Mouse (Mus musculus) hindbrain, embryonic 16.5 days (tissue): ENCODE measurements around the gene Gm21915. TPM values are rescaled to one million over a fixed set of nuclear protein-coding genes. Genes with fewer than 3 reads are reported as not detected.
A peak's percentile ranks its signal among the peaks of the same experiment; 100 is the strongest.

ENCODE experiments used
- ATAC-seq: fragments of 200-750 bp; cut with Nextera tagmentation; 2 replicates; pipeline ENCODE4 v1.8.0; 2017; ENCODE audit warnings: moderate TSS enrichment, moderate library complexity
- H3K27ac ChIP-seq: fragments of 300-500 bp; sonication (generic); 2 replicates; pipeline ENCODE4 v1.5.1; 2014; ENCODE audit warnings: low read depth, mild to moderate bottlenecking, control low read depth, low read length, moderate library complexity
- H3K27me3 ChIP-seq: fragments of 300-500 bp; sonication (generic); replicated peaks from 2 replicates; pipeline ENCODE4 v1.6.1; 2014; ENCODE audit warnings: low read length; ENCODE audit not compliant: control insufficient read depth, insufficient read depth
- H3K36me3 ChIP-seq: fragments of 300-500 bp; sonication (generic); 2 replicates; pipeline ENCODE4 v1.6.1; 2014; ENCODE audit warnings: mild to moderate bottlenecking, low read length, moderate library complexity, mixed read lengths; ENCODE audit not compliant: control insufficient read depth, insufficient read depth
- H3K4me1 ChIP-seq: fragments of 300-500 bp; sonication (generic); 2 replicates; pipeline ENCODE4 v1.6.1; 2014; ENCODE audit warnings: low read depth, low read length; ENCODE audit not compliant: control insufficient read depth, insufficient read depth
- H3K4me2 ChIP-seq: fragments of 300-500 bp; sonication (generic); 2 replicates; pipeline ENCODE4 v1.6.1; 2014; ENCODE audit warnings: mild to moderate bottlenecking, low read length, control low read depth, moderate library complexity
- H3K4me3 ChIP-seq: fragments of 300-500 bp; sonication (generic); 2 replicates; pipeline ENCODE4 v1.5.1; 2014; ENCODE audit warnings: mild to moderate bottlenecking, low read length, control low read depth, moderate library complexity
- H3K9ac ChIP-seq: fragments of 300-500 bp; sonication (generic); 2 replicates; pipeline ENCODE4 v1.6.1; 2014; ENCODE audit warnings: low read depth, mild to moderate bottlenecking, control low read depth, low read length, moderate library complexity
- H3K9me3 ChIP-seq: fragments of 300-500 bp; sonication (generic); 2 replicates; pipeline ENCODE4 v1.6.1; 2014; ENCODE audit warnings: mild to moderate bottlenecking, low read length, moderate library complexity; ENCODE audit not compliant: control insufficient read depth
- WGBS: fragments of 180-500 bp; shearing (Covaris S2); extraction: QIAGEN DNeasy Blood & Tissue Kit; methylation state at CpG from one replicate; pipeline ENCODE4 v1.1.7; 2014; 5-methylcytosine and 5-hydroxymethylcytosine counted together
- polyA plus RNA-seq: library from polyadenylated mRNA; unstranded; fragments of >200 nt; fragmentation: Nextera tagmentation; extraction: Ambion mirVana; gene quantifications from 2 replicates; pipeline ENCODE4 v1.2.1, GENCODE M21; 2015

The Gm21915 gene
- polyA plus RNA-seq: not detected in 2 replicates

DNA sequence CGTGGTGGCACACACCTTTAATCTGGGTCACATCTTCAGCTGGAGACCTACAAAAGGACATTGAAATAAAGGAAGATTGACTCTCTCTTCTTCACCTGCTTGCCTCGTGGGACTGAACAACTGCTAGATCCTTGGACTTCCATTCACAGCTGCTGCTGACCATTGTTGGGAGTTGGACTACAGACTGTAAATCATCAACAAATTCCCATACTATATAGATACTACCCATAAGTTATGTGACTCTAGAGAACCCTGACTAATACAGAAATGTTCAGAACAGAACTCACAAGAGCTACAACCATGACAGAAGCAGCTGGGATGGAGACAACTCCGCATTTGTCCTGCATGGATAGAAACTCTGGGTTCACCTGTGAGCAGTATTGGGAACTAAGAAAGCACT lies at the start of gene Gm21915:
Gm21915 (plus strand) TSS at position 301 of the 400 bp plus-strand sequence.
- Histone ChIP-seq H3K36me3 (no peaks in the 10 kb centered on the region), H3K27ac (0 out of 2 replicates have a peak within 1 kb of the TSS, but pooled peaks have one; percentile 29), H3K4me1 (peaks cover 8% of the 10 kb centered on the region), H3K4me3 (no peak within 1 kb of the TSS), H3K4me2 (no peak within 1 kb of the TSS), H3K9ac (no peak within 1 kb of the TSS), H3K9me3 (no peaks in the 10 kb centered on the region), H3K27me3 (no peaks in the 10 kb centered on the region)
- 87% methylated on average over 3 of the region's 3 CpGs for WGBS
- ATAC-seq: no peak

DNA sequence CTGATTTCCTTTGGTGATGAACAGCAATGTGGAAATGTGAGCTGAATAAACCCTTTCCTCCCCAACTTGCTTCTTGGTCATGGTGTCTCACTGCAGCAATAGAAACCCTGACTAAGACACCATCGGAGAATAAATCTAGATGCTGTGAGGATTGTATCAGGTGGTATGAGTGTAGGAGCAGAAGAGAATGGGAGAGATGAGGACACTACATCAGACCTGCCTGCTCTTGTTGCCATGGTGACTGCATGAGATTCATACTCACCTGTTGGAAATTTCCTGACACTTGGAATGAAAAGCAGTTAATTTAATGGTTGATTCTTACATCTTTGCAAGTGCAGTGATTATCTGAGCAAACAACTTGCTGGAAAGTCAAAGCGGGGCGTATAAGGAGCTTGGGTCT lies 48.1 kb upstream of the Gm21915 start:
- WGBS: 88% methylated on average over 3 of the region's 3 CpGs
- Histone ChIP-seq H3K4me3 (no peak overlapping the region), H3K9ac (no peak overlapping the region), H3K4me1 (peaks cover 7% of the 10 kb centered on the region), H3K4me2 (no peak overlapping the region), H3K36me3 (no peaks in the 10 kb centered on the region), H3K27ac (no peak overlapping the region), H3K9me3 (no peaks in the 10 kb centered on the region), H3K27me3 (no peaks in the 10 kb centered on the region)
- no peak for ATAC-seq

DNA sequence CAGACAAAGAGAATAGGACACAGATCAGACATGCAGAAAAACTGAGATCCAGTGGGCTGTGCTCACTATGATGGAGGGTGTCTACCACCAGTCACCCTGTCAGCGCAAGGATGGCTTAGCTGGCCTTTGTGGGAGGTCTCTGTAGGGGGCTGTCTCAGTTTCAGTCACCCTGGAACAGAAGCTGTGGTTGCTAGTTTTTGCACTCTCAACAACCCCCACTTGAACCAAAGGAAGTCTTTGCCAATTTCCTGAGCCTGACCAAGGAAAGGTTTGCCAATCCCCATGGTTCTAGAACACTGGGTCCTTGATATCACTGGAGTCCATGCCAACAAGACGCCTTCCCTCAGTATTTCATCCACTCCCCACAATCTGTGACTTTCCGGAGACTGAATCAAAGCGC lies 47.6 kb upstream of the Gm21915 start:
- Histone ChIP-seq H3K9ac (no peak overlapping the region), H3K36me3 (no peaks in the 10 kb centered on the region), H3K4me1 (peaks cover 4% of the 10 kb centered on the region), H3K27me3 (no peaks in the 10 kb centered on the region), H3K4me2 (no peak overlapping the region), H3K4me3 (no peak overlapping the region), H3K9me3 (no peaks in the 10 kb centered on the region), H3K27ac (no peak overlapping the region)
- 88% methylated on average over 4 of the region's 4 CpGs for WGBS
- no peak for ATAC-seq

DNA sequence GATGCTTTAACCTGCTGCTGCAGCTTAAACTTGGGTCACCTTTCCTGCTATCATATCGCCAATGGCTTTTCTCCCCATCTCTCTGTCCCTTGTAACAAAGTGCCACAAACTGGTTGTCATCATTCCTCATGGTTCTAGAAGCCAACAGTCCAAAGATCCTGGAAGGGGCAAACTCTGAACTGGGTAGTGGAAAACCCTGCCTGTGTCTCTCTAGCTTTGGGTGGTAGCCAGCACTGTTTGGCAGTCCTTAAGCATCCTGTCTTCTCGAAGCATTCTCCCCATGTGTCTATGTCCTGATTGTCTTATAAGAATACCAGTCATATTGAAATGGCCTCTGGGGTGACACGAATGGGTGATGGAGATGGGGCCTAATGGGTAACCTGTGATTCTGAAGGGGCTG lies 45.1 kb upstream of the Gm21915 start:
- WGBS: 65% methylated on average over 3 of the region's 3 CpGs
- no peak overlapping the region for H3K4me3 ChIP-seq
- no peak overlapping the region for H3K4me2 ChIP-seq
- peaks cover 4% of the 10 kb centered on the region for H3K4me1 ChIP-seq
- no peaks in the 10 kb centered on the region for H3K9me3 ChIP-seq
- no peak overlapping the region for H3K27ac ChIP-seq
- H3K36me3 ChIP-seq: no peaks in the 10 kb centered on the region
- H3K9ac ChIP-seq: no peak overlapping the region
- no peaks in the 10 kb centered on the region for H3K27me3 ChIP-seq
- no peak for ATAC-seq

DNA sequence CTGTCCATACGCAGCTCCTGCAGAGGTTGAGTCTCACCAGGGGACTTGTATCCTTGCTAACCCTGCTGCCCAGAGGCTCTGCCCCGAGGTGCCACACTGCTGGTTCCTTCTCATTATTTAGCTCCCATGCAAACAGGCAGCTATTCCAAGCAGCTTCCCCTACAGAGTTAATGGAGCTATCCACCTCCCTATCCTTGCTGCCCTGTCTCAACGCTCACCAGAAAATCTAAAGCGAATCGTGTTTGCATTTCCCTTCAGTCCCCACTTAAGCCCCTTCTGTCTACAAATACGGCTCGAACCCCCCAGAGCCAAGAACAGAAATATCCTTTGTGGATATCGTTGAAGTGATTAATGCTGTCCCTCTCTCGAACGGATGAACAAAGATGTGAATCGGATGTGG lies 43.8 kb upstream of the Gm21915 start:
- H3K4me2 ChIP-seq: no peak overlapping the region
- H3K9ac ChIP-seq: 0 out of 2 replicates have a peak overlapping the region, but pooled peaks have one; percentile 10
- WGBS: 24% methylated on average over 11 of the region's 11 CpGs

DNA sequence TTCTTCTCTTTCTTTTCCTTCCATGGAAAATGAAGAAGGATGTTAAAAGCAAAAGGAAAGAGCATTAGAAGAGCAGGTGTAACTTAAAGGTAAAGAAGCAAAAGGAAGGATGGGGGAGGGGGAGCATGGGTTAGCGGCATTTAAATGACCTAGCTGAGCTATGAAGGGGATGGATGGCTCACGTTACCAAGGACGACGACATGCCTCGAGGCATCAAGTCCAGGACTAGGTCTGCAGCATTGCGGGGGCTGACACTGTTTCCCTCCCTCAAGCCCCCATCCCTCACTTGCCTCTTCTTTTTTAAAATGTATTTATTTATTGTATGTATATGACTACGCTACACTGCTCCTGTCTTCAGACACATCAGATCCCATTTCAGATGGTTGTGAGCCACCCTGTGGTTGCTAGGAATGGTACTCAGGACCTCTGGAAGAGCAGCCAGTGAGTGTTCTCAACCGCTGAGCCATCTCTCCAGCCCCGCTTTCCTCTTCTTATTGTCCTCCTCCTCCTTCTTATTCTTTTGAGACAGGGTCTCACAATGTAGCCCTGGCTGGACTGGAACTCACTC lies 43.2 kb upstream of the Gm21915 start:
- no peaks in the 10 kb centered on the region for H3K27me3 ChIP-seq
- H3K36me3 ChIP-seq: no peaks in the 10 kb centered on the region
- no peak overlapping the region for H3K4me2 ChIP-seq
- H3K4me1 ChIP-seq: peaks cover 4% of the 10 kb centered on the region
- no peak overlapping the region for H3K4me3 ChIP-seq
- H3K9me3 ChIP-seq: no peaks in the 10 kb centered on the region
- H3K9ac ChIP-seq: no peak overlapping the region
- ATAC-seq: peak; percentile 52; the same call in 1 of the 2 replicates
- WGBS: 37% methylated on average over 9 of the region's 9 CpGs
- H3K27ac ChIP-seq: no peak overlapping the region

More for the DNA sequence above, 43.8 kb upstream of the Gm21915 start:
- H3K36me3 ChIP-seq: no peaks in the 10 kb centered on the region
- no peak overlapping the region for H3K4me3 ChIP-seq
- peak; percentile 27; the same call in 1 of the 2 replicates for ATAC-seq
- H3K27me3 ChIP-seq: no peaks in the 10 kb centered on the region
- peaks cover 4% of the 10 kb centered on the region for H3K4me1 ChIP-seq
- 0 out of 2 replicates have a peak overlapping the region, but pooled peaks have one; percentile 29 for H3K27ac ChIP-seq
- H3K9me3 ChIP-seq: no peaks in the 10 kb centered on the region

DNA sequence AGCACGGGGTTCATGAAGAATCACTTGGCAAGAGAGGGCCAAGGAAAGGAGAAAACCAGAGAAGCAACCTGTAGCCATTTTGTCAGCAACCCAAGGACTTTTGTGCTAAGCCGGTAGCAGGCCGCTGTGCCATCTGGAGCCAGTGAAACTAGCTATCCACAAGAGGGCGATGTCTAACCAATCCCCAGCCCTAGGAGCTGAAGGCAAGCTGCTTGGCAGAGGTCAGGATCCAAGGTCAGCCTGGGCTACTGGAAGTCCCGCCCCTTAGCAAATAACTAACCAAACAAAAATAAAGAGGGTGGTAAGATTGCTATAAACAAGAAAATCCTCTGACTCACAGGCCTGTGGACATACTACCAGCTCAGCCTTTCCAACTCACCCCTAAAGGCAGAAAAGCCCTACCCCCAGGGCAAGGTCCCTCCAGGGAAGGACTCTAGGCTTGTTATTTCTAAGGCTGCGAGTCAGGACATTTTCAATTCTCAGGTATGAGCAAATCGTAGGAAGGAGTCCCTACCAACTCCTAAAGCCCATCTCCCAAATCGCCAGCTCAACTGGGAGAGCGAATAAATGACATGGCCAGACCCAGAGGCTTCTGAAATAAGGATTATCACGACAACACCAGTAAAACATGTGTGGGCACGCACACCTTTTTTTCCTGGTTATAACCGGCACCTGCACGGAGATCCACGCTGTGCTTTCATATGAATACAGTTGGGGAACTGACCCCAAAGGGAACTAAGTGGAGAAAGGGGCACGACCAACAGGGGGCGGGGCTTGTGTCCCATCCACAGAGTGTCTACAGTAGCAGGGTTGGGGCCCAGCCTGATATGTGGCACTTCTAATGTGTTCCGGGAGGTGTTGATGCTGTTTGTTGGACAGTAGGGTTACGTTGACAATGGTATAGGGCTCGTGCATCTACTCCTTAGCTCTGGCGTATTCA lies 42.0 kb upstream of the Gm21915 start:
- 71% methylated on average over 20 of the region's 20 CpGs for WGBS
- H3K36me3 ChIP-seq: no peaks in the 10 kb centered on the region
- H3K4me1 ChIP-seq: peaks cover 4% of the 10 kb centered on the region
- H3K4me2 ChIP-seq: no peak overlapping the region
- H3K27me3 ChIP-seq: no peaks in the 10 kb centered on the region
- H3K27ac ChIP-seq: no peak overlapping the region
- no peak overlapping the region for H3K4me3 ChIP-seq
- ATAC-seq: no peak
- H3K9ac ChIP-seq: no peak overlapping the region; the same call in 1 of the 2 replicates
- H3K9me3 ChIP-seq: no peaks in the 10 kb centered on the region

DNA sequence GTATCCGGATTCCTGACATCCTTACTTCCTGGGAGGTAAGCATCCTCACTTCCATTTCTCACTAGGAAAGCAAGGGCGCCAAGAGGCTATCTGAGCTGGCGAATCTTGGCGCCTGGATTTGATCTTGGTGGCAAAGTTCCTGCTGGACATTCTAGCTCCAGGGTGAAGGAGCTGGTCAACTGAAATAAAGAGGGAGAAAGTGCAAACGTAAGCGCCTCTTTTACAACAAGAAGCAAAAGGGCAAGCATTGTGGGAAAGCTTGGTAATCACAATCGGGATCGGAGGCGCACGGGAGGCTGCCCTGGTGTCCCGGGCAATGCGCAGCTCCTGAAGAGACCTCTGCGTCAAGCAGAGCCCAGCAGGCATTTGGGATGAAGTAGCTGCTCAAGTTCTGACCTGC lies 41.0 kb upstream of the Gm21915 start:
- ATAC-seq: no peak

DNA sequence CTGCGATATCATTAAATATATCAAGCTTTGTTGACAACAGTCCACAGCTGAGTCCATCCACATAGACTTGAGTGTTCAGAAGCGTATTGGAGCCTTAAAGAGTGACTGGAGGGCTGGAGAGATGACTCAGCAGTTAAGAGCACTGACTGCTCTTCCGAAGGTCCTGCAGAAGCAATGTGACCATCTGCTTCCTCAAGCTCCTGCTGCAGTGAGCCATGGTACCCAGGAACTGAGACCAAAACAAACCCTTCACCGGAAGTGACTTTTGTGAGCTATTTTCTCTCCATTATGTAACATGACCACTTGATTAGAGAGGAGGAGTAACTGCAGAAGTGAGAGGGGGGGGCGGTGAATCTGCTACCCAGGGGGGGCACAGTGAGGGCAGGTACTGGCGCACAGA lies 39.3 kb upstream of the Gm21915 start:
- ATAC-seq: no peak
- Histone ChIP-seq H3K4me3 (no peak overlapping the region), H3K4me2 (no peak overlapping the region), H3K27ac (no peak overlapping the region), H3K27me3 (no peaks in the 10 kb centered on the region), H3K9me3 (no peaks in the 10 kb centered on the region), H3K9ac (no peak overlapping the region), H3K4me1 (peaks cover 4% of the 10 kb centered on the region), H3K36me3 (no peaks in the 10 kb centered on the region)
- 66% methylated on average over 6 of the region's 6 CpGs for WGBS

More for the DNA sequence above, 41.0 kb upstream of the Gm21915 start:
- Histone ChIP-seq H3K36me3 (no peaks in the 10 kb centered on the region), H3K4me1 (peaks cover 4% of the 10 kb centered on the region), H3K9me3 (no peaks in the 10 kb centered on the region), H3K27me3 (no peaks in the 10 kb centered on the region), H3K27ac (no peak overlapping the region), H3K4me3 (no peak overlapping the region), H3K9ac (no peak overlapping the region), H3K4me2 (no peak overlapping the region)
- WGBS: 54% methylated on average over 13 of the region's 13 CpGs
